14 mouse cellular contexts compared by ENCODE assay signal in the genomic region with DNA sequence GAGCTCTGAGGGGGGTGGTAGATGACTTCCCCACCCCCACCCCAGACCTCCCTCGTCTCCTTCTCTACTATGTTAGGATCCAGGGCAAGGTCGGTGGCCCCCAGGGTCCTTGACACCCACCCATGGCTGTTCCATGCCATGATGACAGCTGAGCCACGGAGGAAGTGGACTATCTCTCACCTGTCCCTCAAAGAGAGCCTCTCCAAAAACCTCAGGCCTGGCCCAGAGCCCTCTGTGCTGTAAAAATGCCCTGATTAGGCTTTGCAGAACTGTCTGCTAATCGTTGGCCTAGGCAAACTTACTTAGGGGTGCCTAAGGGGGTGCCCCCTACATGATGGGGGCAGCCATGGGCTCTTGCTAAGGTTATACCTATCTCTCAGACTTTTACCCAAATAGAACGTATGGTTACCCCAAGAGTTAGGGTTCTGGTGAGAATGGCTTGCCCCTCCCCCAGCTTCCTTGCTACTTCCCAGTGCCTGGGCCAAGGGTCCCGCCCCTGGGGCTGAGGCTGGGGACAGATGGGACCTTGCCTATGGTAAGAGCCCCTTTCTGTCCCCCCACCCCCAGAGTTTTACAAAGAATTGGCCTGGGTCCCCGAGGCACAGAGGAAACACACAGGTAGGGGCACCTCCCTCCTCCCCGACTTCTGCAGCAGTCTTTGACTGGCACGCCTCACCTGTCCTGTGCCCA. TPM values are rescaled to one million over a fixed set of nuclear protein-coding genes. Genes with fewer than 3 reads are reported as not detected.
DNase-seq lines count a peak whose midpoint lies in the region; ATAC-seq and TF ChIP-seq lines count a peak whose summit lies in the region.
"Had no signal": no experiment of that assay in that cellular context is flagged by ENCODE, and none has a peak within 500 bp of the region (broad histone marks: within the 10 kb centered on the region; RNA-seq: fewer than 3 reads in every experiment).

No protein-coding gene starts in this region.

- no peaks in the 10 kb centered on the region for H3K9me3 ChIP-seq in MEL (replicated peaks; ENCODE audit: insufficient read depth, low read length)
- H3K9me3 ChIP-seq in embryonic facial prominence, embryonic 10.5 days = no peaks in the 10 kb centered on the region
- no peaks in the 10 kb centered on the region for H3K9me3 ChIP-seq in forebrain, postnatal 0 days (ENCODE audit: low read length)
- no peaks in the 10 kb centered on the region for H3K9me3 ChIP-seq in midbrain, embryonic 13.5 days
- H3K9me3 ChIP-seq: heart, embryonic 13.5 days; liver, embryonic 13.5 days had no signal

- DNase-seq in MEL (ENCODE audit: low read depth, low spot score) = peak; percentile 40
- DNase-seq in embryonic facial prominence, embryonic 10.5 days (ENCODE audit: low spot score) = no peak
- DNase-seq in forebrain, postnatal 0 days = no peak
- no peak for DNase-seq in spleen, postnatal 4 days (ENCODE audit: low spot score in 2 of 2)
- DNase-seq in testis, postnatal 10 days (ENCODE audit: low spot score) = no peak
- DNase-seq in lung, postnatal 14 days = no peak
- DNase-seq: cerebellum, postnatal 36 days; gastrocnemius, postnatal 25 days; kidney, postnatal 36 days; liver, embryonic 13.5 days; right cerebral cortex, postnatal 14 days had no signal

- WGBS in embryonic facial prominence, embryonic 10.5 days = 46% methylated on average over 9 of the region's 9 CpGs
- 50% methylated on average over 9 of the region's 9 CpGs for WGBS in forebrain, postnatal 0 days
- WGBS in midbrain, embryonic 13.5 days = 52% methylated on average over 9 of the region's 9 CpGs

- peak; percentile 65 to 68; a peak in 3 of 4 replicates for TF ChIP-seq EP300 in MEL (IDR thresholded peaks at IDR 0.05; ENCODE audit: low read depth in 1 of 2, low read length in 2 of 2)

- H3K4me2 ChIP-seq in forebrain, postnatal 0 days (ENCODE audit: low read depth) = peak overlapping the region; percentile 47
- H3K4me2 ChIP-seq in midbrain, embryonic 13.5 days (replicated peaks) = peak overlapping the region; percentile 50
- H3K4me2 ChIP-seq: heart, embryonic 13.5 days; liver, embryonic 13.5 days had no signal

- no peak for TF ChIP-seq POLR2A in MEL (IDR thresholded peaks at IDR 0.05; ENCODE audit: control insufficient read depth in 1 of 2, insufficient read depth in 1 of 2, low read depth in 1 of 2, low read length in 2 of 2, poor library complexity in 1 of 2)

- no peak overlapping the region for H3K9ac ChIP-seq in MEL (ENCODE audit: control insufficient read depth, low read depth, low read length, poor library complexity, severe bottlenecking)
- peak overlapping the region; percentile 37; the same call in 1 of the 2 replicates for H3K9ac ChIP-seq in forebrain, postnatal 0 days
- H3K9ac ChIP-seq in midbrain, embryonic 13.5 days (replicated peaks) = peak overlapping the region; percentile 62
- H3K9ac ChIP-seq: heart, embryonic 13.5 days; liver, embryonic 13.5 days had no signal

- no peak overlapping the region for H3K4me3 ChIP-seq in MEL (ENCODE audit: control insufficient read depth in 1 of 2, insufficient read depth in 1 of 2, low read depth in 2 of 2, low read length in 2 of 2)
- peak overlapping the region; percentile 28; the same call in 1 of the 2 replicates for H3K4me3 ChIP-seq in embryonic facial prominence, embryonic 10.5 days
- no peak overlapping the region for H3K4me3 ChIP-seq in forebrain, postnatal 0 days (ENCODE audit: low read depth, low read length)
- peak overlapping the region; percentile 22 for H3K4me3 ChIP-seq in midbrain, embryonic 13.5 days (replicated peaks)
- H3K4me3 ChIP-seq: heart, embryonic 13.5 days; liver, embryonic 13.5 days had no signal

- no peak for ATAC-seq in forebrain, postnatal 0 days
- no peak for ATAC-seq in midbrain, embryonic 13.5 days

- TF ChIP-seq RAD21 in MEL (IDR thresholded peaks at IDR 0.05; ENCODE audit: low read depth, low read length) = no peak

- H3K36me3 ChIP-seq in MEL (ENCODE audit: control insufficient read depth in 1 of 2, insufficient read depth in 2 of 2, low read length in 2 of 2) = peaks cover 0 to 32% of the 10 kb centered on the region in 2 experiments; a peak in 2 of 4 replicates
- peaks cover 44% of the 10 kb centered on the region for H3K36me3 ChIP-seq in embryonic facial prominence, embryonic 10.5 days (replicated peaks)
- peaks cover 29% of the 10 kb centered on the region for H3K36me3 ChIP-seq in forebrain, postnatal 0 days (ENCODE audit: insufficient read depth)
- H3K36me3 ChIP-seq in midbrain, embryonic 13.5 days = peaks cover 59% of the 10 kb centered on the region
- H3K36me3 ChIP-seq: heart, embryonic 13.5 days; liver, embryonic 13.5 days had no signal

- peaks cover 21 to 39% of the 10 kb centered on the region in 2 experiments for H3K4me1 ChIP-seq in MEL (ENCODE audit: control insufficient read depth in 1 of 2, insufficient read depth in 2 of 2, low read length in 2 of 2)
- peaks cover 73% of the 10 kb centered on the region for H3K4me1 ChIP-seq in embryonic facial prominence, embryonic 10.5 days
- peaks cover 68% of the 10 kb centered on the region for H3K4me1 ChIP-seq in forebrain, postnatal 0 days (ENCODE audit: insufficient read depth)
- peaks cover 94% of the 10 kb centered on the region for H3K4me1 ChIP-seq in midbrain, embryonic 13.5 days (replicated peaks)

- H3K27ac ChIP-seq in MEL (ENCODE audit: control insufficient read depth, low read depth, low read length) = no peak overlapping the region
- no peak overlapping the region; the same call in 1 of the 2 replicates for H3K27ac ChIP-seq in embryonic facial prominence, embryonic 10.5 days (replicated peaks)
- peak overlapping the region; percentile 95 for H3K27ac ChIP-seq in forebrain, postnatal 0 days (ENCODE audit: low read depth, low read length)
- peak overlapping the region; percentile 99 for H3K27ac ChIP-seq in midbrain, embryonic 13.5 days
- H3K27ac ChIP-seq: heart, embryonic 13.5 days; liver, embryonic 13.5 days; macrophage had no signal

- no peaks in the 10 kb centered on the region for H3K27me3 ChIP-seq in MEL (ENCODE audit: control insufficient read depth in 1 of 2, insufficient read depth in 2 of 2, low read length in 2 of 2)
- H3K27me3 ChIP-seq in embryonic facial prominence, embryonic 10.5 days (replicated peaks; ENCODE audit: low read depth, poor library complexity, severe bottlenecking) = peaks cover 28% of the 10 kb centered on the region
- no peaks in the 10 kb centered on the region for H3K27me3 ChIP-seq in forebrain, postnatal 0 days (ENCODE audit: insufficient read depth, low read length)
- H3K27me3 ChIP-seq in midbrain, embryonic 13.5 days = 0 out of 2 replicates have a peak, but pooled peaks cover 5% of the 10 kb centered on the region

- no peak for TF ChIP-seq CTCF in MEL (IDR thresholded peaks at IDR 0.05 in 2 of 3, conservative IDR thresholded peaks at IDR 0.05 in 1 of 3; ENCODE audit: control insufficient read depth in 1 of 3, insufficient read depth in 1 of 3, low read depth in 2 of 3, low read length in 3 of 3, poor library complexity in 1 of 3, severe bottlenecking in 1 of 3)
- TF ChIP-seq CTCF in forebrain, postnatal 0 days (IDR thresholded peaks at IDR 0.05; ENCODE audit: low read depth) = no peak

- no peaks in the 10 kb centered on the region; the same call in 1 of the 2 replicates for H3K79me2 ChIP-seq in MEL (ENCODE audit: control insufficient read depth, insufficient read depth, low read length, poor library complexity)

TF ChIP-seq in MEL, 35 proteins besides CTCF, POLR2A, EP300 and RAD21 (continues in another document):
- TF ChIP-seq TAL1 (IDR thresholded peaks at IDR 0.05; ENCODE audit: low read length) = peak; percentile 38
- TF ChIP-seq GATA1 (IDR thresholded peaks at IDR 0.05; ENCODE audit: low read depth, low read length) = peak; percentile 32; the same call in 1 of the 2 replicates
- TF ChIP-seq ZNF384 (IDR thresholded peaks at IDR 0.05; ENCODE audit: low read depth, low read length) = no peak
- no peak for TF ChIP-seq E2F4 (IDR thresholded peaks at IDR 0.05; ENCODE audit: borderline replicate concordance, low read depth, low read length)
- TF ChIP-seq USF2 (IDR thresholded peaks at IDR 0.05; ENCODE audit: borderline replicate concordance in 1 of 2, insufficient read depth in 1 of 2, low read depth in 1 of 2, low read length in 2 of 2) = no peak
- TF ChIP-seq POLR2AphosphoS2 (IDR thresholded peaks at IDR 0.05; ENCODE audit: low read length) = no peak
- 0 out of 2 replicates have a peak, but pooled peaks have one; percentile 14 for TF ChIP-seq BHLHE40 (IDR thresholded peaks at IDR 0.05; ENCODE audit: borderline replicate concordance, low read depth, low read length)
- no peak for TF ChIP-seq ZKSCAN1 (IDR thresholded peaks at IDR 0.05; ENCODE audit: low read depth, low read length)
- TF ChIP-seq SMC3 (IDR thresholded peaks at IDR 0.05; ENCODE audit: low read depth, low read length) = no peak

RNA-seq across cellular contexts. Expression of a gene that starts 10.0 kb away (rescaled TPM):
- 8.4 and 10.2 TPM in 2 replicates for total RNA-seq in MEL (2012; rRNA removed)
- 10 to 100 TPM in 1 of 2 experiments, not detected in 1; 17.3 TPM for polyA plus RNA-seq in MEL (2012; ENCODE audit: insufficient read depth in 1 of 2, insufficient read length in 2 of 2, low read depth in 1 of 2, low replicate concordance in 2 of 2, missing spikeins in 1 of 2)
- 24.8 and 28.9 TPM in 2 replicates for polyA plus RNA-seq in embryonic facial prominence, embryonic 10.5 days (2016; fragmentation: Nextera tagmentation; extraction: Ambion mirVana)
- 246 and 291 TPM in 2 replicates for total RNA-seq in forebrain, postnatal 0 days (2014; rRNA removed)
- polyA plus RNA-seq in forebrain, postnatal 0 days (2015; fragmentation: Nextera tagmentation; extraction: Ambion mirVana) = 243 and 248 TPM in 2 replicates
- 201 and 213 TPM in 2 replicates for polyA plus RNA-seq in midbrain, embryonic 13.5 days (2015; fragmentation: Nextera tagmentation; extraction: Ambion mirVana)

RNA-seq across cellular contexts. Expression of a gene that starts 24.6 kb away (rescaled TPM):
- total RNA-seq in MEL (2012; rRNA removed) = 3.8 and 3.9 TPM in 2 replicates
- 1 to 10 TPM in 1 of 2 experiments, not detected in 1; 7.1 TPM for polyA plus RNA-seq in MEL (2012; ENCODE audit: insufficient read depth in 1 of 2, insufficient read length in 2 of 2, low read depth in 1 of 2, low replicate concordance in 2 of 2, missing spikeins in 1 of 2)
- 29.7 and 30.5 TPM in 2 replicates for polyA plus RNA-seq in embryonic facial prominence, embryonic 10.5 days (2016; fragmentation: Nextera tagmentation; extraction: Ambion mirVana)
- 1.5 and 2.0 TPM in 2 replicates for total RNA-seq in forebrain, postnatal 0 days (2014; rRNA removed)
- 2.3 and 2.8 TPM in 2 replicates for polyA plus RNA-seq in forebrain, postnatal 0 days (2015; fragmentation: Nextera tagmentation; extraction: Ambion mirVana)
- 7.9 and 8.1 TPM in 2 replicates for polyA plus RNA-seq in midbrain, embryonic 13.5 days (2015; fragmentation: Nextera tagmentation; extraction: Ambion mirVana)
- polyA plus RNA-seq: macrophage had no signal

RNA-seq across cellular contexts. Expression of a gene that starts 32.0 kb away (rescaled TPM):
- total RNA-seq in MEL (2012; rRNA removed) = 71.9 and 78.1 TPM in 2 replicates
- polyA plus RNA-seq in MEL (2012; ENCODE audit: insufficient read depth in 1 of 2, insufficient read length in 2 of 2, low read depth in 1 of 2, low replicate concordance in 2 of 2, missing spikeins in 1 of 2) = 100 to 1,000 TPM in 1 of 2 experiments, not detected in 1; 131 TPM
- 75.5 and 79.3 TPM in 2 replicates for polyA plus RNA-seq in embryonic facial prominence, embryonic 10.5 days (2016; fragmentation: Nextera tagmentation; extraction: Ambion mirVana)
- total RNA-seq in forebrain, postnatal 0 days (2014; rRNA removed) = 32.3 and 36.7 TPM in 2 replicates
- 94.6 and 127 TPM in 2 replicates for polyA plus RNA-seq in forebrain, postnatal 0 days (2015; fragmentation: Nextera tagmentation; extraction: Ambion mirVana)
- polyA plus RNA-seq in midbrain, embryonic 13.5 days (2015; fragmentation: Nextera tagmentation; extraction: Ambion mirVana) = 26.1 and 28.7 TPM in 2 replicates

Comparison
In these comparisons a context has a peak if more than half of its experiments do, and no peak if none do; other contexts are left out.
1. H3K27ac ChIP-seq: peak in forebrain, postnatal 0 days (single experiment) and midbrain, embryonic 13.5 days (single experiment); none in MEL (single experiment) and embryonic facial prominence, embryonic 10.5 days (single experiment).
2. H3K4me3 ChIP-seq: peak in embryonic facial prominence, embryonic 10.5 days (single experiment) and midbrain, embryonic 13.5 days (single experiment); none in MEL (0 of 2) and forebrain, postnatal 0 days (single experiment).